19 mouse cellular contexts compared by ENCODE assay signal in genomic region chr2:122704572-122704971, GRCm38 (mm10). TPM values are rescaled to one million over a fixed set of nuclear protein-coding genes. Genes with fewer than 3 reads are reported as not detected.
DNase-seq lines count a peak whose midpoint lies in the region; TF ChIP-seq lines count a peak whose summit lies in the region.
"Had no signal": no experiment of that assay in that cellular context is flagged by ENCODE, and none has a peak within 500 bp of the region (broad histone marks: within the 10 kb centered on the region; RNA-seq: fewer than 3 reads in every experiment).

No protein-coding gene starts in this region.

- H3K4me3 ChIP-seq in layer of hippocampus, adult 2 months, result no peak overlapping the region
- no peak overlapping the region for H3K4me3 ChIP-seq in embryonic fibroblast, embryonic 13.5 days (ENCODE audit: insufficient read depth, low read length)
- no peak overlapping the region for H3K4me3 ChIP-seq in forebrain, embryonic 10.5 days
- H3K4me3 ChIP-seq: embryonic facial prominence, embryonic 10.5 days; erythroblast, embryonic 14.5 days; forebrain, embryonic 12.5 days; heart, embryonic 12.5 days; hindbrain, embryonic 15.5 days had no signal

- no peak for DNase-seq in layer of hippocampus, adult 2 months (ENCODE audit: low spot score in 2 of 2)
- no peak for DNase-seq in layer of hippocampus, postnatal 25 days (ENCODE audit: extremely low spot score in 1 of 2, low spot score in 1 of 2)
- peak; percentile 58 for DNase-seq in Muller cell, postnatal 12 days (ENCODE audit: inconsistent ontology term)
- no peak for DNase-seq in heart, postnatal 10 days
- no peak for DNase-seq in retina, postnatal 1 day
- no peak for DNase-seq in forebrain, embryonic 10.5 days (ENCODE audit: extremely low spot score, low spot score)
- DNase-seq: adrenal gland, adult 8-10 months; adrenal gland, postnatal 36 days; cerebellum, adult 2 months; cerebellum, postnatal 10 days; gastrocnemius, postnatal 14 days; heart, postnatal 36 days had no signal

- peaks cover 42% of the 10 kb centered on the region for H3K27me3 ChIP-seq in forebrain, embryonic 10.5 days (ENCODE audit: poor library complexity, severe bottlenecking)
- H3K27me3 ChIP-seq: heart, embryonic 12.5 days; hindbrain, embryonic 15.5 days had no signal

- no peaks in the 10 kb centered on the region for H3K36me3 ChIP-seq in forebrain, embryonic 10.5 days (replicated peaks)
- H3K36me3 ChIP-seq: embryonic facial prominence, embryonic 10.5 days; forebrain, embryonic 12.5 days; G1E; heart, embryonic 12.5 days; hindbrain, embryonic 15.5 days had no signal

- TF ChIP-seq CTCF in layer of hippocampus, adult 2 months (conservative IDR thresholded peaks at IDR 0.05), result no peak
- TF ChIP-seq CTCF in embryonic fibroblast, embryonic 13.5 days (IDR thresholded peaks at IDR 0.05; ENCODE audit: borderline replicate concordance, insufficient read depth, low read length), result no peak

- WGBS in forebrain, embryonic 10.5 days, result 86% methylated on average over 2 of the region's 2 CpGs

- no peak for TF ChIP-seq POLR2A in embryonic fibroblast, embryonic 13.5 days (IDR thresholded peaks at IDR 0.05; ENCODE audit: low read depth, low read length)

- intact Hi-C loops in heart, postnatal 10 days (cut with DNase I), result no loop called here

- no peaks in the 10 kb centered on the region for H3K9me3 ChIP-seq in forebrain, embryonic 10.5 days
- H3K9me3 ChIP-seq: embryonic facial prominence, embryonic 10.5 days; forebrain, embryonic 12.5 days; heart, embryonic 12.5 days; hindbrain, embryonic 15.5 days had no signal

- H3K27ac ChIP-seq in layer of hippocampus, adult 2 months, result peak overlapping the region; percentile 43; the same call in 1 of the 2 replicates
- H3K27ac ChIP-seq in embryonic fibroblast, embryonic 13.5 days (ENCODE audit: insufficient read depth, low read length), result peak overlapping the region; percentile 76
- no peak overlapping the region for H3K27ac ChIP-seq in forebrain, embryonic 10.5 days
- H3K27ac ChIP-seq: embryonic facial prominence, embryonic 10.5 days; forebrain, embryonic 12.5 days; hindbrain, embryonic 15.5 days had no signal

- H3K4me1 ChIP-seq in embryonic fibroblast, embryonic 13.5 days (ENCODE audit: control insufficient read depth, insufficient read depth, low read length), result peaks cover 17% of the 10 kb centered on the region
- H3K4me1 ChIP-seq in forebrain, embryonic 10.5 days, result peaks cover 19% of the 10 kb centered on the region

RNA-seq across cellular contexts. Expression of gene Slc30a4, which starts 2.1 kb away (rescaled TPM):
- 10 to 100 TPM; 27.4 to 29.2 TPM for total RNA-seq in layer of hippocampus, adult 2 months (2021)
- total RNA-seq in layer of hippocampus, postnatal 25 days (2021), result 10 to 100 TPM; 28.4 to 29.4 TPM
- polyA plus RNA-seq in embryonic fibroblast, embryonic 13.5 days (2011; ENCODE audit: insufficient read length, low read depth, missing spikeins), result 42.6 and 44.5 TPM in 2 replicates
- total RNA-seq in heart, postnatal 10 days (2021), result 10 to 100 TPM; 14.9 to 15.0 TPM
- polyA plus RNA-seq in forebrain, embryonic 10.5 days (2016; fragmentation: Nextera tagmentation; extraction: Ambion mirVana), result 3.9 and 4.1 TPM in 2 replicates
- polyA plus RNA-seq: erythroblast, embryonic 14.5 days; G1E had no signal

RNA-seq across cellular contexts. Expression of gene Bloc1s6, which starts 33.7 kb away (rescaled TPM):
- total RNA-seq in layer of hippocampus, adult 2 months (2021), result 10 to 100 TPM; 19.5 to 24.8 TPM
- total RNA-seq in layer of hippocampus, postnatal 25 days (2021), result 10 to 100 TPM; 22.8 to 23.6 TPM
- polyA plus RNA-seq in embryonic fibroblast, embryonic 13.5 days (2011; ENCODE audit: insufficient read length, low read depth, missing spikeins), result 36.4 and 36.5 TPM in 2 replicates
- 10 to 100 TPM; 16.4 to 22.7 TPM for total RNA-seq in heart, postnatal 10 days (2021)
- 70.8 and 74.4 TPM in 2 replicates for polyA plus RNA-seq in forebrain, embryonic 10.5 days (2016; fragmentation: Nextera tagmentation; extraction: Ambion mirVana)
